Mouse (Mus musculus): ENCODE measurements around the gene Rdx.

The Rdx gene

GRCm38 (mm10) chr9:52110738-52111137, 63.8 kb downstream of the Rdx start:
- no peak for DNase-seq (ENCODE audit: low spot score)

GRCm38 (mm10) chr9:52113091-52113490, 66.1 kb downstream of the Rdx start:
- DNase-seq (ENCODE audit: low spot score), result no peak

DNA sequence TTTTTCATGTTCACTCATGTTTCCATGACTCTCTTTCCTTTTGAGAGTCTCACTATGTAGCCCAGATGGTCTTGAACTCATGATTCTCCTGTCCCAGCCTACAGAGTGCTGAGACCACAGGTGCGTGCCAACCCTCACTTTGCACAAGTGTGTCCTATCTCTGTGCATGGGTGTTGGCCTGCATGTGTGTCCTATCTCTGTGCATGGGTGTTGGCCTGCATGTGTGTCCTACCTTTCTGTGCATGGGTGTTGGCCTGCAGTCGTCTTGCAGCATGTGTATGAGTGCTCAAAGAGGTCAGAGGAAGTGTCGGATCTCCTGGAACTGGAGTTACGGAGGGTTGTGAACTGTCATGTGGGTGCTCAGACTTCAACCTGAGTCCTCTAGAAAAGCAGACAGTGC, 72.2 kb downstream of the Rdx start:
- DNase-seq (ENCODE audit: low spot score), result no peak

- DNase-seq (ENCODE audit: low spot score), result no peak
Measured at GRCm38 (mm10) chr9:52125225-52125624, 78.3 kb downstream of the Rdx start.

DNA sequence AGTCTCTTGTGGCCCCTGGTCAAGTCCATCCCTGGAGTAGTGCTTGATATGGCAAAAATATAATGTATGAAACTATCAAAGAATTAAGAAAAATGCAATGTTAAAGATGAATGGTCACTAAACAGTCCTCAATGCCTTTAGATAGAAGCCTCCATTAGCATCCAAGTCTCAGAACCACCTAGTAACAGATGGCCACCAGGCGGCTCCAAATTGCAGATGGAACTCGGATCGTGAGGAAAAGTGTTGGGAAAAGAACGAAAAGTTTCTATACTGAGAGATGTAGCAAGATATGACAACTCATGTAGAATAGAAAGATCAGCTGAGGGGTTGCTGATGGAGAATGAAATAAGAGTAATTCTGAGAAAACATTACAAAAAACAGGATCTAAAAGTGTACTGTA, 83.4 kb downstream of the Rdx start:
- no peak for DNase-seq (ENCODE audit: low spot score)

GRCm38 (mm10) chr9:52132771-52133170, 85.8 kb downstream of the Rdx start:
- no peak for DNase-seq (ENCODE audit: low spot score)
